Mouse (Mus musculus): ENCODE data around the gene Col9a1.

Gene Col9a1

DNA sequence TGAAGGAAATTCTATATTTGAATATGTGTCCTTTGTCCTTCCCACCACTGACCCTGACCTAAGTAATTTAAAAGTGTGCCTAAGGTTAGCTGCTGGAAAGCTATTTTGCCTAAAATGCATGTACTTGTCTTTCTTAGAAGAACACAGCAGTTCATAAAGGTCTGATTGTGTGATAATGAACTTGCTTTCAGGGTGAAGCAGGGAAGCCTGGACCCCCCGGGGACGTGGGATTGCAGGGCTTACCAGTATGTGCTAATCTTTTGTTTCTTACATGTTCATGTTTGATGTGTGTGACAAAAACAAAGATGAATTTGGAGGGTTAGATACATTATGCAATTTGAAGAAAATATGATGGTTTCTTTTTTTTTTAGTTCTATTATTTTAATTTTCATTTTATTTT, 44.8 kb downstream of the Col9a1 start:
- DNase-seq (ENCODE audit: low spot score) = no peak

- no peak for DNase-seq (ENCODE audit: low spot score)
These were observed 45.7 kb downstream of the Col9a1 start for GRCm38 (mm10) chr1:24222981-24223612.

DNA sequence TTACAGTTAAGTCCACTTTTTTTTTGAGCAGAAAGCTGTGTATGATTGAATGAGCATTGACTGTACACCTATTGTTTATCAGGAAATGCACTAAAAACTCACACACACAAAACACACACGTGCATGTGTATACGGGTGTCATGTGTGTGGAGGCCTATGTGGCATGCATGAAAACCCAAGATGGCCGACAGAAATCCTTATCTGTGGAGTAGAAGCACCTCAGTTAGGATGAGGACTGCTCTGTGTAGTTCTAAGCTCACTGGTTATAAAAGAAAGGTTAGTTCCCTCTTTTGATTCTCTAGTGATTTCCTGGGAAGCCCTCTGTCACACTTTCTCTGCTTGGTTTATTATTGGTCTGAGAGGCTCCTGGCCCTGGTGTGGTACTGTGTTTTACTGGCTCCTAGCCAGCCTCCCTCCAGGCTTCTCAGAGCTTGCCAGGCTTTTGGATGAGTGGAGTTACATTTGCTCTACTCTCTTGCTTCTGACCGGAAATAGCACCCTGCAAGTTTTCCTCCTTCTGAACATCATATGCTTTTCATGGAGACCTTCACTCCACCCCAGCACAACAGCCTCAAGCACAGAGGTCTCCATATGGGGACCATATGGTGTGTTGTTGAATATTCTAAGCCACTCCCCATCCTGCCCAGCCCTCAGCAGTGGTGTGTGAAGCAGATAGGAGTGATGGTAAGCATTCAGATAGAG, 48.6 kb downstream of the Col9a1 start:
- no peak for DNase-seq (ENCODE audit: low spot score)

- DNase-seq (ENCODE audit: low spot score) = no peak
These were observed 49.7 kb downstream of the Col9a1 start for GRCm38 (mm10) chr1:24226941-24227711.

- DNase-seq (ENCODE audit: low spot score) = no peak
These were observed 52.1 kb downstream of the Col9a1 start for GRCm38 (mm10) chr1:24229552-24229951.

DNA sequence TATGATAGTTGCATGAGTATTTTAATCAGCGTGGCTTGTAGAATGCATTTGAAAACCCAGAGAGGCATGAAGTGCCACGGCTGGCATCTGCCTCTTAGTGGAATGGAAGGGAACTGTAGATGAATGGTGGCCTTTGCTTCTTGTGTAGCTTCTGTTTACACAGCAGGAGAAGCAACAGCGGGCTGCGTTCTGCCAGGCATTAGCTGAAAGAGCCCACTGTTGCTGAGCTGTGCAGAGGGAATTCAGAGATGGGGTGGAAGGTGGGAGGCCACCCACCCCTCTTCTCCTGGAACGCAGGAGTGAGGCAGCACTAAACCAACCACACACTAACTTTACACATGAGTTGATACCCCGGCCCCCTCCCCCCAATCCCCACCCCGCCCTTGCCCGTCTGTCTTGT, 53.0 kb downstream of the Col9a1 start:
- DNase-seq (ENCODE audit: low spot score) = peak; percentile 9

- DNase-seq (ENCODE audit: low spot score) = no peak
These were observed 54.3 kb downstream of the Col9a1 start for GRCm38 (mm10) chr1:24231504-24232270.

GRCm38 (mm10) chr1:24236330-24236729, 58.9 kb downstream of the Col9a1 start:
- DNase-seq (ENCODE audit: low spot score) = no peak

DNA sequence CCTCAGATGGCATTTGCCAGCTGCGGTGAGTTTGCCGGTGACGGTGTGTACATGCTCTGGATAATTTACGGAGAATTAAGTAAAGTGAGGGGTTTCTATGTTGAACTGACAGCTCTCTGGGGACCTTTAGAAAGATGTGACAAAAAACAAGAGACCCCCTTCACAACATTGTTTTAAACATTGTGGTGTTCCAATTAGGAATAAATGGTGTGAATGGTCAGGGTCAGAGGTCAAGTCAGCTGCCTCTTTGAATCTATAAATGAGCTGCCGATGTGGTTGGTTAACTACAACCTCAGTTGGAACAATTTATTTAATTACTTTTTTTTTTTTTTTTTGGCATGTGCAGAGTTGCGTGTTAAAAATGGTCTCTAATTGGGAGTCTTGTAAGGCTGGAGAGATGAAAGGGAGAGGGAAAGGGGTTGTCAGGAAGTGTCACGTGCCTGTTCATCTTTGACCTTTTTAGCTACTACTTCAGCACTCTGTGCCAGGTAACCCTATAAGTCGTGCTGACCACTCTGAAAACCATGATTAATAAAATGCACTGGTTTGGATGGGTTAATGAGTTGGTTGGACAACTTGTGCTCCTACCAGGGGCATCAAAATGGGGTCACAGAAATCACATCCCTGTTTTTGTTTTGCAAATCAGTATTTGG, 62.8 kb downstream of the Col9a1 start:
- no peak for DNase-seq (ENCODE audit: low spot score)

DNA sequence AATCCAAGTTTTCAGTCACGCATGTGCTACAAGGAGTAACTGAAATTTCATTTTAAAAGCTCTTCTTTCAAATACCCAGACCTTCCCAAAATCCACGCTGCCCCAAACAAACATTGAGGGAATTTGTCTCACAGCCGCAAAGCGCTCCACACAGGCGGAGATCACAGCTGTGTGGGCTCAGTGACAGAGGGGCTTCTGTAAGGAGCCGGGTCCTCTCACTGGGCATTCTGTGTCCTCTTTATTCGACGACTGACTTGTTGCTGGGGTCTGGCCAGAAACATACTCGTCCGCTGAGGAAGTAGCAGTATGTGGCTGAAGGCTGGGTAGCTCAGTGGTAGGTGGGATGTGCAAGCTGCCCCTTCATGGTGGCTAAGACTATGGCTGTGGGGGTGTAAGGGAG, 67.5 kb downstream of the Col9a1 start:
- no peak for DNase-seq (ENCODE audit: low spot score)

- DNase-seq (ENCODE audit: low spot score) = no peak
These were observed 68.4 kb downstream of the Col9a1 start for GRCm38 (mm10) chr1:24245700-24246375.

- no peak for DNase-seq (ENCODE audit: low spot score)
These were observed 71.1 kb downstream of the Col9a1 start for GRCm38 (mm10) chr1:24248294-24249104.

DNA sequence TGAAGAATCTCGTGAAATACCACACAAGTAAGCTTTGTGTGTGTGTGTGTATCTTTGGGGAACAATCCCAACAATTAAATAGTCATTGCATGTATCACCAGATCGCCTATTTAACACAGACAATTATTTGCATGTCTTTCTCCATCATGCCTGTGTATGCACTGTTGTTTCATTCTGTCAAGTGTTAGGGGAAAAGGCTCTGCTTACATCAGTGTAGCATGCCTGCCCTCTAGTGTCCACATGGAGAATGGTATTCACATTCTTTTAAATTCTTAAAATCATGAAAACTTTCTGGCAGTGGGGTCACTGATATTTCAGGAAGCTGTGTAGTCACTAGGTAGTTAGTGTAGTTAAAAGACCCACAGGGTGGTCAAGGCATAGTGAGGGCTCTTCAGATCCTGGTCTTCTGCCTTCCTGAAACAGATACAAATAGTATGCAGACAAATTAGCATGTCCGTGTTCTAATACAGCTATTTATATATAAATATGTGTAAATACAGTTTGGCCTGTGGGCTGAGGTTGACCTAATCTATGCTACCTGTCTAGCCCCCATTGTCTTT, 71.8 kb downstream of the Col9a1 start:
- no peak for DNase-seq (ENCODE audit: low spot score)

DNA sequence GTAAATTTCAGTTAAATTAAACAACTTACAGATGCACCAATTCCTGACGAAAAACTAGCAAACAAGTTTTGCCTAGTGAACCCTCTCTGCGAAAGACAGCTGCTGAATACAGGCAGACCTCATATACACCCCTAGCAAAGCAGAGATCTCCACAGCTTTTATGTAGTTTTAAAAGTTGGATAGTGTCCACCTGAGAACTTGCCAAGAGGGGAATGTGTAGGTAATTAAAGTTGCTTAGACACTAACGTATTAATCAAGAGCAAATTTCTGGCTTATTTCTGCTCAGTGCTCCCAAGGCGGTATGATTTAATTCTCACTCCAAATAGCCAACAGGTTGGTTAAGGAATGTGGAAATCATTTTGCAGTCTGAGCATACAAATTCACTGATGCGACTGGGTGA, 80.6 kb downstream of the Col9a1 start:
- no peak for DNase-seq (ENCODE audit: low spot score)

GRCm38 (mm10) chr1:24259419-24259818, 82.0 kb downstream of the Col9a1 start:
- DNase-seq (ENCODE audit: low spot score) = no peak

DNA sequence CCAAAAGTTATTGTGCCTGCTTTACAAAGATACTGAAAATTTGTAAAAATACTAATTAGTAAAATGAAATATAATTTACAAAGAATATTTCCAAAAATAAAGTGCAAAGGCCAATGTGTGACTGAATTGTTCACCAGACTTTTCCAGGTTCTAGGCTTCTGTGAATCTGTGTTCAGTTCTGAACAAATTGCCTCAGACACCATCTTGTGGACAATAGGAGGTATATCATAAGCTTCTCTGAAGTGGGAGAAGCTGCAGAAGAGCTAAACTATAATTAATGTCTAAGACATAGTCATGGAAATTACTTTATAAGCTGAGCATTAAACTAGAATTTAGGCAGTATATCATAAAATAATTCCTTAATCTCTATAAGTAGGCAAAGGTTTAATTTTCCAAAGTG, 83.8 kb downstream of the Col9a1 start:
- no peak for DNase-seq (ENCODE audit: low spot score)

DNA sequence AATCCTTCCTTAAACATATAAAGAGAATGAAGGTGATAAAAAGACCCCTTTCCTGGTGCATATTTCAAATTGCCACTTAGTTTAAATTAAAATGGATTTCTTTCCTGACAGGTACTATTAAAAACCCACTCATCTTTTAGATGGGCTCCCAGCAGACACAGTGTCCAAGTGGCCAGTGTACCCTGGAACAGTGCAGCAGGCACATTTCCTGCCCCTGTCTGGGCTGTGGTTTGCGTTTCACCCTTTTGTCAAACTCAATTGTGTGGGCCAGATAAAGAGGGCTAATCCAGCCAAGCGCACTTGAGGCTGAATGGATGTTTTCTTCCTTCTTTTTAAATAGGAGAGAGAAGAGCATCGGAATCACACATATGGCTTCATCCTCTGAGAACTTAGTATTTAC, 89.6 kb downstream of the Col9a1 start:
- DNase-seq (ENCODE audit: low spot score) = no peak

GRCm38 (mm10) chr1:24286360-24286759, 109.0 kb downstream of the Col9a1 start:
- no peak for DNase-seq (ENCODE audit: low spot score)

- DNase-seq (ENCODE audit: low spot score) = no peak
These were observed 115.1 kb downstream of the Col9a1 start for GRCm38 (mm10) chr1:24292515-24292914.

Data from yolk sac, embryonic 10.5 days (tissue).